Mouse (Mus musculus): ENCODE results near the gene Pcif1. TPM values are rescaled to one million over a fixed set of nuclear protein-coding genes. Genes with fewer than 3 reads are reported as not detected.

Gene Pcif1
- polyA plus RNA-seq, 1 experiment from 2014 or later, result 58.8 TPM

GRCm38 (mm10) chr2:164909542-164909941 is 30.4 kb downstream of the Pcif1 start:
- Histone ChIP-seq H3K4me3 (ENCODE audit: control insufficient read depth in 1 of 2, insufficient read depth in 1 of 2, low read depth in 1 of 2, low read length in 2 of 2) (peak overlapping the region; percentile 1 to 88; a peak in 2 of 4 replicates), H3K9me3 (ENCODE audit: control insufficient read depth, low read length) (peaks cover 6% of the 10 kb centered on the region), H3K27me3 (ENCODE audit: control insufficient read depth, insufficient read depth, low read length) (no peaks in the 10 kb centered on the region), H3K27ac (replicated peaks in 1 of 2; ENCODE audit: control insufficient read depth in 1 of 2, insufficient read depth in 1 of 2, low read depth in 2 of 2, low read length in 2 of 2) (no peak overlapping the region), H3K4me1 (ENCODE audit: control insufficient read depth in 2 of 2, insufficient read depth in 2 of 2, low read length in 2 of 2) (peaks cover 10 to 21% of the 10 kb centered on the region in 2 experiments), H3K9ac (ENCODE audit: low read length) (peak overlapping the region; percentile 27; the same call in 1 of the 2 replicates), H3K4me2 (ENCODE audit: low read length) (peak overlapping the region; percentile 73), H3K36me3 (ENCODE audit: control insufficient read depth, insufficient read depth, low read length) (peaks cover 55% of the 10 kb centered on the region)
- ATAC-seq (ENCODE audit: insufficient number of reproducible peaks, insufficient read depth, low FRiP score, low read depth), result no peak
- WGBS, result 73% methylated on average over 1 of the region's 1 CpGs

- Histone ChIP-seq H3K9me3 (ENCODE audit: control insufficient read depth, low read length) (peaks cover 6% of the 10 kb centered on the region), H3K27me3 (ENCODE audit: control insufficient read depth, insufficient read depth, low read length) (no peaks in the 10 kb centered on the region), H3K4me3 (ENCODE audit: control insufficient read depth in 1 of 2, insufficient read depth in 1 of 2, low read depth in 1 of 2, low read length in 2 of 2) (peak overlapping the region; percentile 88 to 92), H3K27ac (replicated peaks in 1 of 2; ENCODE audit: control insufficient read depth in 1 of 2, insufficient read depth in 1 of 2, low read depth in 2 of 2, low read length in 2 of 2) (peak overlapping the region; percentile 98 to 100), H3K4me2 (ENCODE audit: low read length) (peak overlapping the region; percentile 73), H3K36me3 (ENCODE audit: control insufficient read depth, insufficient read depth, low read length) (peaks cover 45% of the 10 kb centered on the region), H3K9ac (ENCODE audit: low read length) (peak overlapping the region; percentile 92), H3K4me1 (ENCODE audit: control insufficient read depth in 2 of 2, insufficient read depth in 2 of 2, low read length in 2 of 2) (peaks cover 10 to 21% of the 10 kb centered on the region in 2 experiments)
- 0 out of 2 replicates have a peak, but pooled peaks have one; percentile 1 for ATAC-seq (ENCODE audit: insufficient number of reproducible peaks, insufficient read depth, low FRiP score, low read depth)
- WGBS, result 4% methylated on average over 37 of the region's 37 CpGs
Observed at GRCm38 (mm10) chr2:164910360-164911061, 31.4 kb downstream of the Pcif1 start.

GRCm38 (mm10) chr2:164911086-164912048 is 32.3 kb downstream of the Pcif1 start, which contains the start of gene Zfp335:
Gene Zfp335, minus strand, starts transcription at chr2:164911757.
- peaks cover 10 to 21% of the 10 kb centered on the region in 2 experiments for H3K4me1 ChIP-seq (ENCODE audit: control insufficient read depth in 2 of 2, insufficient read depth in 2 of 2, low read length in 2 of 2)
- peak within 1 kb of the TSS; percentile 98 to 100 for H3K27ac ChIP-seq (replicated peaks in 1 of 2; ENCODE audit: control insufficient read depth in 1 of 2, insufficient read depth in 1 of 2, low read depth in 2 of 2, low read length in 2 of 2)
- under 1% methylated on average over 90 of the region's 91 CpGs for WGBS
- H3K4me2 ChIP-seq (ENCODE audit: low read length), result peak within 1 kb of the TSS; percentile 73
- no peaks in the 10 kb centered on the region for H3K27me3 ChIP-seq (ENCODE audit: control insufficient read depth, insufficient read depth, low read length)
- peak; percentile 86 for ATAC-seq (ENCODE audit: insufficient number of reproducible peaks, insufficient read depth, low FRiP score, low read depth)
- peak within 1 kb of the TSS; percentile 88 to 92 for H3K4me3 ChIP-seq (ENCODE audit: control insufficient read depth in 1 of 2, insufficient read depth in 1 of 2, low read depth in 1 of 2, low read length in 2 of 2)
- peaks cover under 1% of the 10 kb centered on the region for H3K9me3 ChIP-seq (ENCODE audit: control insufficient read depth, low read length)
- H3K36me3 ChIP-seq (ENCODE audit: control insufficient read depth, insufficient read depth, low read length), result peaks cover 36% of the 10 kb centered on the region
- peak within 1 kb of the TSS; percentile 92 for H3K9ac ChIP-seq (ENCODE audit: low read length)

GRCm38 (mm10) chr2:164912151-164912550 is 33.0 kb downstream of the Pcif1 start:
- Histone ChIP-seq H3K27ac (replicated peaks in 1 of 2; ENCODE audit: control insufficient read depth in 1 of 2, insufficient read depth in 1 of 2, low read depth in 2 of 2, low read length in 2 of 2) (peak overlapping the region; percentile 98 to 100), H3K36me3 (ENCODE audit: control insufficient read depth, insufficient read depth, low read length) (peaks cover 28% of the 10 kb centered on the region), H3K27me3 (ENCODE audit: control insufficient read depth, insufficient read depth, low read length) (no peaks in the 10 kb centered on the region), H3K9ac (ENCODE audit: low read length) (peak overlapping the region; percentile 92), H3K4me2 (ENCODE audit: low read length) (peak overlapping the region; percentile 73), H3K4me1 (ENCODE audit: control insufficient read depth in 2 of 2, insufficient read depth in 2 of 2, low read length in 2 of 2) (peaks cover 10 to 21% of the 10 kb centered on the region in 2 experiments), H3K9me3 (ENCODE audit: control insufficient read depth, low read length) (no peaks in the 10 kb centered on the region), H3K4me3 (ENCODE audit: control insufficient read depth in 1 of 2, insufficient read depth in 1 of 2, low read depth in 1 of 2, low read length in 2 of 2) (peak overlapping the region; percentile 88 to 92)
- ATAC-seq (ENCODE audit: insufficient number of reproducible peaks, insufficient read depth, low FRiP score, low read depth), result peak; percentile 57
- 6% methylated on average over 12 of the region's 12 CpGs for WGBS

GRCm38 (mm10) chr2:164912749-164913427 is 33.8 kb downstream of the Pcif1 start:
- H3K36me3 ChIP-seq (ENCODE audit: control insufficient read depth, insufficient read depth, low read length), result peaks cover 21% of the 10 kb centered on the region
- H3K4me1 ChIP-seq (ENCODE audit: control insufficient read depth in 2 of 2, insufficient read depth in 2 of 2, low read length in 2 of 2), result peaks cover 10 to 21% of the 10 kb centered on the region in 2 experiments
- peak overlapping the region; percentile 92 for H3K9ac ChIP-seq (ENCODE audit: low read length)
- H3K4me3 ChIP-seq (ENCODE audit: control insufficient read depth in 1 of 2, insufficient read depth in 1 of 2, low read depth in 1 of 2, low read length in 2 of 2), result no peak overlapping the region
- no peaks in the 10 kb centered on the region for H3K27me3 ChIP-seq (ENCODE audit: control insufficient read depth, insufficient read depth, low read length)
- no peak for ATAC-seq (ENCODE audit: insufficient number of reproducible peaks, insufficient read depth, low FRiP score, low read depth)
- H3K27ac ChIP-seq (replicated peaks in 1 of 2; ENCODE audit: control insufficient read depth in 1 of 2, insufficient read depth in 1 of 2, low read depth in 2 of 2, low read length in 2 of 2), result peak overlapping the region; percentile 98 to 100
- H3K9me3 ChIP-seq (ENCODE audit: control insufficient read depth, low read length), result no peaks in the 10 kb centered on the region
- 84% methylated on average over 8 of the region's 9 CpGs for WGBS
- H3K4me2 ChIP-seq (ENCODE audit: low read length), result peak overlapping the region; percentile 73; the same call in 1 of the 2 replicates

GRCm38 (mm10) chr2:164913428-164913786 is 34.3 kb downstream of the Pcif1 start:
- H3K27me3 ChIP-seq (ENCODE audit: control insufficient read depth, insufficient read depth, low read length), result no peaks in the 10 kb centered on the region
- no peak overlapping the region for H3K9ac ChIP-seq (ENCODE audit: low read length)
- peaks cover 10 to 21% of the 10 kb centered on the region in 2 experiments for H3K4me1 ChIP-seq (ENCODE audit: control insufficient read depth in 2 of 2, insufficient read depth in 2 of 2, low read length in 2 of 2)
- no peak overlapping the region for H3K4me3 ChIP-seq (ENCODE audit: control insufficient read depth in 1 of 2, insufficient read depth in 1 of 2, low read depth in 1 of 2, low read length in 2 of 2)
- no peak for ATAC-seq (ENCODE audit: insufficient number of reproducible peaks, insufficient read depth, low FRiP score, low read depth)
- no peak overlapping the region for H3K4me2 ChIP-seq (ENCODE audit: low read length)
- no peak overlapping the region; a peak in 2 of 4 replicates for H3K27ac ChIP-seq (replicated peaks in 1 of 2; ENCODE audit: control insufficient read depth in 1 of 2, insufficient read depth in 1 of 2, low read depth in 2 of 2, low read length in 2 of 2)
- H3K9me3 ChIP-seq (ENCODE audit: control insufficient read depth, low read length), result no peaks in the 10 kb centered on the region
- H3K36me3 ChIP-seq (ENCODE audit: control insufficient read depth, insufficient read depth, low read length), result peaks cover 16% of the 10 kb centered on the region
- WGBS, result 80% methylated on average over 2 of the region's 2 CpGs

- H3K27me3 ChIP-seq (ENCODE audit: control insufficient read depth, insufficient read depth, low read length), result no peaks in the 10 kb centered on the region
- no peak overlapping the region for H3K4me2 ChIP-seq (ENCODE audit: low read length)
- no peak overlapping the region for H3K4me3 ChIP-seq (ENCODE audit: control insufficient read depth in 1 of 2, insufficient read depth in 1 of 2, low read depth in 1 of 2, low read length in 2 of 2)
- H3K9ac ChIP-seq (ENCODE audit: low read length), result no peak overlapping the region
- H3K27ac ChIP-seq (replicated peaks in 1 of 2; ENCODE audit: control insufficient read depth in 1 of 2, insufficient read depth in 1 of 2, low read depth in 2 of 2, low read length in 2 of 2), result no peak overlapping the region
- peaks cover 24% of the 10 kb centered on the region for H3K36me3 ChIP-seq (ENCODE audit: control insufficient read depth, insufficient read depth, low read length)
- peaks cover 6 to 9% of the 10 kb centered on the region in 2 experiments for H3K4me1 ChIP-seq (ENCODE audit: control insufficient read depth in 2 of 2, insufficient read depth in 2 of 2, low read length in 2 of 2)
- no peak for ATAC-seq (ENCODE audit: insufficient number of reproducible peaks, insufficient read depth, low FRiP score, low read depth)
- no peaks in the 10 kb centered on the region for H3K9me3 ChIP-seq (ENCODE audit: control insufficient read depth, low read length)
- WGBS, result 67% methylated on average over 5 of the region's 5 CpGs
Observed at GRCm38 (mm10) chr2:164916820-164917219, 37.7 kb downstream of the Pcif1 start.

Data from heart, embryonic 14.5 days (tissue).